Mouse (Mus musculus) thymus, adult 2 months (tissue): Measurements from ENCODE around the gene Nop53. TPM values are rescaled to one million over a fixed set of nuclear protein-coding genes. Genes with fewer than 3 reads are reported as not detected.
A peak's percentile ranks its signal among the peaks of the same experiment; 100 is the strongest.

Source experiments
- DNase-seq: peaks from one replicate; pipeline ENCODE4 v3.0.0; 2021
- H3K27ac ChIP-seq: fragments of 200-500 bp; 2 replicates; pipeline ENCODE4 v1.5.1; 2012; ENCODE audit warnings: low read length, control low read depth; ENCODE audit not compliant: control insufficient read depth, insufficient read depth
- H3K27me3 ChIP-seq: fragments of 200-500 bp; 2 replicates; pipeline ENCODE4 v1.6.1; 2012; ENCODE audit warnings: mild to moderate bottlenecking, low read length, moderate library complexity, mixed read lengths; ENCODE audit not compliant: control insufficient read depth, insufficient read depth
- H3K36me3 ChIP-seq: fragments of 200-500 bp; 2 replicates; pipeline ENCODE4 v1.6.1; 2012; ENCODE audit warnings: mild to moderate bottlenecking, low read length, moderate library complexity; ENCODE audit not compliant: control insufficient read depth, insufficient read depth
- H3K4me1 ChIP-seq: fragments of 200-500 bp; replicated peaks from 2 replicates; pipeline ENCODE4 v1.6.1; 2012; ENCODE audit warnings: low read length; ENCODE audit not compliant: control insufficient read depth, insufficient read depth
- H3K4me3 ChIP-seq: fragments of 200-500 bp; 2 replicates; pipeline ENCODE4 v1.5.1; 2012; ENCODE audit warnings: mild to moderate bottlenecking, low read length, control low read depth, moderate library complexity; ENCODE audit not compliant: control insufficient read depth, insufficient read depth
- CTCF ChIP-seq: fragments of 200-500 bp; IDR thresholded peaks from 2 replicates; pipeline ENCODE4 v1.5.1; 2012; ENCODE audit warnings: mild to moderate bottlenecking, control low read depth, low read length, moderate library complexity, borderline replicate concordance; ENCODE audit not compliant: control insufficient read depth, poor library complexity, insufficient read depth; ENCODE audit errors: extremely low read depth
- POLR2A ChIP-seq: fragments of 200-500 bp; IDR thresholded peaks from 2 replicates; pipeline ENCODE4 v1.6.1; 2012; ENCODE audit warnings: mild to moderate bottlenecking, low read length, control low read depth, moderate library complexity; ENCODE audit not compliant: control insufficient read depth, poor library complexity, insufficient read depth; ENCODE audit errors: extremely low read depth
- whole genome bisulfite sequencing: fragments of 180-500 bp; shearing (Covaris S2); methylation state at CpG from one replicate; pipeline ENCODE4 v1.1.7; 2018; 5-methylcytosine and 5-hydroxymethylcytosine counted together
- polyA plus RNA-seq: library from polyadenylated mRNA; depleted of rRNA; stranded (reverse); fragments of >200 nt; gene quantifications from 2 replicates; pipeline ENCODE4 v1.2.3, GENCODE M21; 2012

Gene Nop53
- polyA plus RNA-seq, 1 experiment: 170 TPM

DNA sequence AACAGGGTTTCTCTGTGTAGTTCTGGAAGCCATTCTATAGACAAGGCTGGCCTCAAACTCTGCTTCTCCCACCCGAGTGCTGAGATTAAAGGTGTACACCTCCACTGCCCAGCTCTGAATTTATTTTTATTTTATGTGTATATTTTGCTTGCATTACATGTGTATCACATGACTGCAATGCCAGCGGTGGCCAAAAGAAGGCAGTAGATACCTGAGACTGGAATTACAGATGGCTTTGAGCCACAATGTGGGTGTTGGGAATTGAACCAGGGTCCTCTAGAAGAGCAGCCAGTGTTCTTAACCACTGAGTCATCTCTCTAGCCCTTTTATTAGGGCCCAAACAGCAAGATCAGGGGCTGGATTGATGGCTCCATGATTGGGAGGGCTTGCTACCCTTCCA lies 15.3 kb downstream of the Nop53 start:
- TF ChIP-seq CTCF: no peak
- Histone ChIP-seq H3K27ac (no peak overlapping the region), H3K4me1 (no peaks in the 10 kb centered on the region), H3K4me3 (no peak overlapping the region), H3K27me3 (no peaks in the 10 kb centered on the region), H3K36me3 (no peaks in the 10 kb centered on the region)
- 85% methylated on average over 2 of the region's 2 CpGs for WGBS
- DNase-seq: no peak

DNA sequence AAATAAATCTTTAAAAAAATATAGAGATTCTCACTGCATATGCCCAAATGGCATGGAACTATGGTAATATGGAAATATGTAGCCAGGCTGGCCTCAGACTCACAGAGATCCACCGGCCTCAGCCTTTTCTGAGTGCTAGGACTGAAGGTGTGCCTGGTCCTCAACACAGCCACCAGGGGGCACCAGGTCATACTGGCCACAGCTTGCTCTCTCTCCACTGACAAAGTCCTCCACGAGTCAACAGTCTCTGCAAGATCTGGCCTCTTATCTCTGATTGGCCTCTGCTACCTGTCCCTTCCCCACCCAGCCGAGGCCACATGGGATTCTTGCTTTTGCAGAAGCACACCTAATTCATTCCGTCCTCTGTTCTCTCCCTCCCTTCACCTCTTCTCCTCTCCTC lies 16.0 kb downstream of the Nop53 start:
- no peaks in the 10 kb centered on the region for H3K4me1 ChIP-seq
- WGBS: 28% methylated on average over 4 of the region's 4 CpGs
- DNase-seq: peak; percentile 62
- H3K27me3 ChIP-seq: no peaks in the 10 kb centered on the region
- peak; percentile 67; the same call in 1 of the 2 replicates for TF ChIP-seq CTCF
- TF ChIP-seq POLR2A: no peak
- H3K36me3 ChIP-seq: no peaks in the 10 kb centered on the region
- no peak overlapping the region for H3K4me3 ChIP-seq
- no peak overlapping the region for H3K27ac ChIP-seq

DNA sequence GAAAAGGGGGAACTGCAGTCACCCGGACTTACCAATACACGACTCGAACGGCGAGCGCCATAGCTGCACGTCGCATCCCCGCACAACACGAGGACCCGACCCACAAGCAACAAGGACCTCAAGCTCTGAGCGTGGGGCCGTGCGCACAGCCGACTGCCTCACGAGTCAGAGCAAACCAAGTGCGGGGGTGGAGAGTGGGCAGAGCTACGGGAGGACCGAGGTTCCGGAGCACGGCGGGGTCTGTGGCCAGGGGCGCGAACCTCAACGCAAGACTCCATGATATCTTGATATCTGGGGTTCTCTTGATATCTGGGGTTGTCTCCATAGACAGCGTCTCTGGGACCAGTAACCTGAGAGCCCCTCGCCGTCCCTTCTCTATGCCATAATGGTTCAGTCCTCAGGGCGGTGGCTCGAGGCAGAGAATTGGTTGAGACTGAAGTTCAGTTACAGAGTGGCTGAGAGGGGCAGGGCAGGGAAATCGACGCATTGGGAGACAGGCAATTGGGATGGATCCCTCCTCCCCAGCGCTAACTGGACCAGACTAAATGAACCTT lies 23.6 kb downstream of the Nop53 start, which contains the start of gene Selenow:
Gene Selenow, minus strand, starts transcription at position 183 of the 554 bp plus-strand sequence.
- under 1% methylated on average over 33 of the region's 33 CpGs for WGBS

DNA sequence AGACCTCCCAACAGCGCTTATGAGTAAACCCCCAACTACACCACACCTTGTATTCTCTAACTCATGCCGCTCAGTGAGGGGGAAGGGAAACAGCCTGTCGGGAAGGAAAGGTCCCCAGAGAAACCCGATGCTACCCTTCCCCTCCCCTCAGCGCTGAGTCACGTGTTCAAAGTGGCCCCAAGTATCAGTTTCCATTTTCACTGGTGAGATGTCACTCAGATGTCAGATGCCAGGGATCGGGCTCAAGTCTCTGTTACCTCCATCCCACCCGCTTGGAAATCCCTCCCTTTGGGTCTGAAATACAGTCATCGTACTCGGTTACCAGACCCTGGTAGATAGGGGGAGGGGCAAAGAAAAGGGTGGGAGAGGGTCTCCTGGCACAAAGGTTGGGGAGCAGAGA lies 24.1 kb downstream of the Nop53 start:
- peaks cover 24% of the 10 kb centered on the region for H3K4me1 ChIP-seq
- TF ChIP-seq POLR2A (no peak), CTCF (no peak)
- peak overlapping the region; percentile 43; the same call in 1 of the 2 replicates for H3K27ac ChIP-seq
- DNase-seq: peak; percentile 56
- 1% methylated on average over 10 of the region's 10 CpGs for WGBS
- peaks cover 16% of the 10 kb centered on the region; the same call in 1 of the 2 replicates for H3K36me3 ChIP-seq
- H3K27me3 ChIP-seq: no peaks in the 10 kb centered on the region
- peak overlapping the region; percentile 97 for H3K4me3 ChIP-seq

More for the DNA sequence above, 23.6 kb downstream of the Nop53 start, which contains the start of gene Selenow:
- peaks cover 24% of the 10 kb centered on the region for H3K4me1 ChIP-seq
- no peak for TF ChIP-seq CTCF
- TF ChIP-seq POLR2A: peak; percentile 78
- no peaks in the 10 kb centered on the region for H3K27me3 ChIP-seq
- peaks cover 11% of the 10 kb centered on the region; the same call in 1 of the 2 replicates for H3K36me3 ChIP-seq
- H3K27ac ChIP-seq: peak within 1 kb of the TSS; percentile 52; the same call in 1 of the 2 replicates
- peak; percentile 91 for DNase-seq
- H3K4me3 ChIP-seq: peak within 1 kb of the TSS; percentile 97

DNA sequence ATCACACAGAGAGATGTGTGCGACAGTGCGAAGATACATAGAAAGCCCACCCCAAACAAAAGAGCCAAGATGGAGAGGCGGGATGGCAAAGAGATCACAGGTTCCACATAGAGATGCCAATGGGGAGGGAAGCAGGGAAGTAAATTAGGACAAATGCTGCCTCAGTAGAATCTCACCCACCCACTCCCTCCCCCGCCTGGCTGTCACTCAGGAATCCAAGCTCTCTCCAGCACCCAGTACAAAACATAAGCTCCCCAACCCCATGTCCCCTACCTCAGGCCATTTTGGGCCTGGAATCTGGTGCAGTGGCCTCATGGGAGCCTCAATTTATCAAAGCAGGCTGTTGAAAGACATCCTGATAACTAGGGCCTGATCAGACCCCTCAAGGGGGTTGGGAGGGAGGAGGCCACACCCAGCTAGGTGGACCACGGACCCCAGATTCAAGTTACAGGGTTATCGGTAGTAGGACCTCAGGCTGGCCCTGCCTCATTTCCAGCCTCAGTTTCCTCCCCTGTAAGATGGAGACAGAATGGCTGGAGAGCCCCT lies 25.2 kb downstream of the Nop53 start:
- no peak for DNase-seq
- H3K4me3 ChIP-seq: peak overlapping the region; percentile 5; the same call in 1 of the 2 replicates
- WGBS: 96% methylated on average over 6 of the region's 6 CpGs

DNA sequence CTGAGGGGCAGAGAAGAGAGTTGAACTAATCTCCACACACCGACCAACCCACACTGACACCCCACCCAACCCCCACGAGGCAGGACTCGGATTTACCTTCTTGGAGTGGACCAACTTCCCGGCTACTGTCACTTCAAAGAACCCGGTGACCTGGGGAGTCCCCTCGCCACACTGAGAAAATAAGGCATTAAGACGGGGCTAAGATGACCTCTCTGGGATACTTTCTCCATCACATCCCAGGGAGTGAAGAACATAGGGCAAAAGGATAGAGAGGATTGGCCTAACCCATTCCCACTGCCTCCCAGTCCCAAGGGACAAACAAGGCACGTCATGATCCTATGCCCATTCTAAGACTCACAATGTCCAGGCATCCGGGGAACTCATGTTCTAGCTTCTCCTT lies 25.9 kb downstream of the Nop53 start:
- TF ChIP-seq CTCF: no peak
- TF ChIP-seq POLR2A: no peak
- no peak for DNase-seq
- Histone ChIP-seq H3K27ac (no peak overlapping the region), H3K4me1 (peaks cover 24% of the 10 kb centered on the region), H3K4me3 (no peak overlapping the region), H3K36me3 (peaks cover 16% of the 10 kb centered on the region; the same call in 1 of the 2 replicates), H3K27me3 (no peaks in the 10 kb centered on the region)
- 97% methylated on average over 9 of the region's 9 CpGs for WGBS

More for the DNA sequence above, 25.2 kb downstream of the Nop53 start:
- peaks cover 16% of the 10 kb centered on the region; the same call in 1 of the 2 replicates for H3K36me3 ChIP-seq
- H3K27me3 ChIP-seq: no peaks in the 10 kb centered on the region
- no peak overlapping the region for H3K27ac ChIP-seq
- TF ChIP-seq CTCF: no peak
- TF ChIP-seq POLR2A: no peak
- peaks cover 24% of the 10 kb centered on the region for H3K4me1 ChIP-seq
